Mouse (Mus musculus) gastrocnemius, postnatal 10 days (tissue): ENCODE results near the gene Klf12. TPM values are rescaled to one million over a fixed set of nuclear protein-coding genes. Genes with fewer than 3 reads are reported as not detected.

Source experiments
- DNase-seq: peaks from one replicate; pipeline ENCODE4 v3.0.0; 2021; ENCODE audit warnings: mixed read lengths
- total RNA-seq, 2 experiments: library from RNA; stranded (reverse); gene quantifications; 2 replicates each; pipeline ENCODE4 v1.2.3; 2021

Klf12 gene
- total RNA-seq, 2 experiments from 2014 or later, result 11.8 to 14.2 TPM

- no peak for DNase-seq
Measured at GRCm38 (mm10) chr14:100026671-100027070, 257.8 kb downstream of the Klf12 start.

- DNase-seq, result no peak
Measured at GRCm38 (mm10) chr14:100017219-100017618, 267.3 kb downstream of the Klf12 start.

- DNase-seq, result no peak
Measured at GRCm38 (mm10) chr14:100010525-100010924, 274.0 kb downstream of the Klf12 start.

- peak; percentile 26 for DNase-seq
Measured at GRCm38 (mm10) chr14:100009790-100010382, 274.6 kb downstream of the Klf12 start.

GRCm38 (mm10) chr14:99983510-99983909, 301.0 kb downstream of the Klf12 start:
- peak; percentile 18 for DNase-seq

GRCm38 (mm10) chr14:99981209-99981608, 303.3 kb downstream of the Klf12 start:
- no peak for DNase-seq

GRCm38 (mm10) chr14:99967920-99968319, 316.6 kb downstream of the Klf12 start:
- no peak for DNase-seq

GRCm38 (mm10) chr14:99960500-99961229, 323.8 kb downstream of the Klf12 start:
- no peak for DNase-seq

GRCm38 (mm10) chr14:99955133-99955532, 329.3 kb downstream of the Klf12 start:
- DNase-seq, result no peak

- no peak for DNase-seq
Measured at GRCm38 (mm10) chr14:99944221-99945108, 340.0 kb downstream of the Klf12 start.

- peak; percentile 55 for DNase-seq
Measured at GRCm38 (mm10) chr14:99943156-99943555, 341.3 kb downstream of the Klf12 start.

- DNase-seq, result no peak
Measured at GRCm38 (mm10) chr14:99933456-99933855, 351.0 kb downstream of the Klf12 start.

GRCm38 (mm10) chr14:99931879-99932278, 352.6 kb downstream of the Klf12 start:
- DNase-seq, result peak; percentile 75

- no peak for DNase-seq
Measured at GRCm38 (mm10) chr14:99911912-99912311, 372.6 kb downstream of the Klf12 start.

GRCm38 (mm10) chr14:99910876-99911275, 373.6 kb downstream of the Klf12 start:
- DNase-seq, result peak; percentile 10

GRCm38 (mm10) chr14:99900902-99901301, 383.6 kb downstream of the Klf12 start:
- DNase-seq, result no peak

GRCm38 (mm10) chr14:99898861-99899260, 385.6 kb downstream of the Klf12 start:
- DNase-seq, result no peak

- DNase-seq, result peak; percentile 55
Measured at GRCm38 (mm10) chr14:99894708-99895383, 389.6 kb downstream of the Klf12 start.

- no peak for DNase-seq
Measured at GRCm38 (mm10) chr14:99894062-99894461, 390.4 kb downstream of the Klf12 start.

GRCm38 (mm10) chr14:99886503-99886902, 398.0 kb downstream of the Klf12 start:
- no peak for DNase-seq

- DNase-seq, result no peak
Measured at GRCm38 (mm10) chr14:99885562-99885961, 398.9 kb downstream of the Klf12 start.

GRCm38 (mm10) chr14:99885128-99885527, 399.4 kb downstream of the Klf12 start:
- no peak for DNase-seq
